Mouse (Mus musculus): ENCODE data around the gene St3gal3.

GRCm38 (mm10) chr4:118001355-118001754, 133.4 kb downstream of the St3gal3 start:
- TF ChIP-seq MYB (IDR thresholded peaks at IDR 0.05; ENCODE audit: low read depth, low read length) (no peak), POLR2A (IDR thresholded peaks at IDR 0.05; ENCODE audit: control insufficient read depth in 1 of 2, insufficient read depth in 1 of 2, low read depth in 1 of 2, low read length in 2 of 2, poor library complexity in 1 of 2) (no peak), E2F4 (IDR thresholded peaks at IDR 0.05; ENCODE audit: borderline replicate concordance, low read depth, low read length) (no peak), HCFC1 (IDR thresholded peaks at IDR 0.05; ENCODE audit: low read depth, low read length) (no peak), CTCF (IDR thresholded peaks at IDR 0.05 in 2 of 3, conservative IDR thresholded peaks at IDR 0.05 in 1 of 3; ENCODE audit: control insufficient read depth in 1 of 3, insufficient read depth in 1 of 3, low read depth in 2 of 3, low read length in 3 of 3, poor library complexity in 1 of 3, severe bottlenecking in 1 of 3) (no peak), EP300 (IDR thresholded peaks at IDR 0.05; ENCODE audit: low read depth in 1 of 2, low read length in 2 of 2) (no peak), ZNF384 (IDR thresholded peaks at IDR 0.05; ENCODE audit: low read depth, low read length) (no peak), ZMIZ1 (IDR thresholded peaks at IDR 0.05; ENCODE audit: low read depth, low read length) (no peak), KAT2A (conservative IDR thresholded peaks at IDR 0.05; ENCODE audit: low read depth, low read length) (no peak), USF1 (IDR thresholded peaks at IDR 0.05; ENCODE audit: low read depth, low read length) (no peak)
